Mouse (Mus musculus) forebrain, embryonic 11.5 days (tissue): Measurements from ENCODE around the gene Agap1. TPM values are rescaled to one million over a fixed set of nuclear protein-coding genes. Genes with fewer than 3 reads are reported as not detected.

Experiments
- ATAC-seq: fragments of 200-750 bp; cut with Nextera tagmentation; replicated peaks from 2 replicates; pipeline ENCODE4 v1.8.0; 2017; ENCODE audit warnings: moderate TSS enrichment; ENCODE audit not compliant: low FRiP score
- DNase-seq: peaks from one replicate; pipeline ENCODE4 v3.0.0-alpha.2; 2017; ENCODE audit warnings: low spot score
- H3K27ac ChIP-seq: fragments of 300-500 bp; sonication (generic); 2 replicates; pipeline ENCODE4 v1.5.1; 2014; ENCODE audit warnings: low read depth, low read length
- H3K27me3 ChIP-seq: fragments of 300-500 bp; sonication (generic); 2 replicates; pipeline ENCODE4 v1.6.1; 2014; ENCODE audit warnings: mild to moderate bottlenecking, low read length, mixed read lengths; ENCODE audit not compliant: control insufficient read depth, insufficient read depth
- H3K36me3 ChIP-seq: fragments of 300-500 bp; sonication (generic); 2 replicates; pipeline ENCODE4 v1.6.1; 2014; ENCODE audit warnings: mild to moderate bottlenecking, low read length, moderate library complexity, mixed read lengths; ENCODE audit not compliant: control insufficient read depth, insufficient read depth
- H3K4me1 ChIP-seq: fragments of 300-500 bp; sonication (generic); replicated peaks from 2 replicates; pipeline ENCODE4 v1.6.1; 2014; ENCODE audit warnings: low read length, mixed read lengths; ENCODE audit not compliant: control insufficient read depth, insufficient read depth
- H3K4me2 ChIP-seq: fragments of 300-500 bp; sonication (generic); 2 replicates; pipeline ENCODE4 v1.6.1; 2014; ENCODE audit warnings: low read depth, mild to moderate bottlenecking, low read length, moderate library complexity, mixed read lengths; ENCODE audit not compliant: severe bottlenecking
- H3K4me3 ChIP-seq: fragments of 300-500 bp; sonication (generic); 2 replicates; pipeline ENCODE4 v1.5.1; 2014; ENCODE audit warnings: low read depth, low read length
- H3K9ac ChIP-seq: fragments of 300-500 bp; sonication (generic); 2 replicates; pipeline ENCODE4 v1.6.1; 2014; ENCODE audit warnings: low read length
- H3K9me3 ChIP-seq: fragments of 300-500 bp; sonication (generic); 2 replicates; pipeline ENCODE4 v1.6.1; 2016; ENCODE audit warnings: low read length, mixed read lengths; ENCODE audit not compliant: control insufficient read depth
- WGBS: fragments of 180-500 bp; shearing (Covaris S2); extraction: QIAGEN DNeasy Blood & Tissue Kit; methylation state at CpG from one replicate; pipeline ENCODE4 v1.1.7; 2014; 5-methylcytosine and 5-hydroxymethylcytosine counted together
- polyA plus RNA-seq: library from polyadenylated mRNA; unstranded; fragments of >200 nt; fragmentation: Nextera tagmentation; extraction: Ambion mirVana; gene quantifications from 2 replicates; pipeline ENCODE4 v1.2.1, GENCODE M21; 2014

Gene Agap1
- polyA plus RNA-seq, 1 experiment from 2014 or later: 36.1 TPM

DNA sequence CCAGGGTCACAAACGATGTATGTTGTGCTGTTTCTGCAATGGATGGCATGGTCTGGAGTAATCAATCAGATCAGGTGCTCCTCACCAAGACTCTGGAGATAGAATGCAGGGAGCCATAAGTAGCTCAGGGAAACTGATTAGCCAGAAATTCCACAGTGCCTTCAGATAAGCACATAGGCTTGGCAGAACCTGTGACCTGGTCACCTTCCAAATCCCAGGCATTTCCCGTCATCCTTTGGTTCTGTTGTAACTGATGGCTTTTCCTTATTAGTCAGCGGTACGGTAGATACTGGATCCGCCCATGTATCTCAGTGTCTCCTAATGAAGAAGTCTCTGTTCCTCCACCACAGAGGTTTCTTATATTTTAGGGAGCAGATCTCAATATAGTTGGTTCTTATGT is 240.3 kb downstream of the Agap1 start:
- Histone ChIP-seq H3K9ac (no peak overlapping the region), H3K27ac (no peak overlapping the region), H3K9me3 (no peaks in the 10 kb centered on the region), H3K27me3 (peaks cover 6% of the 10 kb centered on the region), H3K4me3 (no peak overlapping the region), H3K36me3 (no peaks in the 10 kb centered on the region), H3K4me1 (no peaks in the 10 kb centered on the region), H3K4me2 (no peak overlapping the region)
- DNase-seq: no peak
- WGBS: 94% methylated on average over 5 of the region's 5 CpGs
- no peak for ATAC-seq

DNA sequence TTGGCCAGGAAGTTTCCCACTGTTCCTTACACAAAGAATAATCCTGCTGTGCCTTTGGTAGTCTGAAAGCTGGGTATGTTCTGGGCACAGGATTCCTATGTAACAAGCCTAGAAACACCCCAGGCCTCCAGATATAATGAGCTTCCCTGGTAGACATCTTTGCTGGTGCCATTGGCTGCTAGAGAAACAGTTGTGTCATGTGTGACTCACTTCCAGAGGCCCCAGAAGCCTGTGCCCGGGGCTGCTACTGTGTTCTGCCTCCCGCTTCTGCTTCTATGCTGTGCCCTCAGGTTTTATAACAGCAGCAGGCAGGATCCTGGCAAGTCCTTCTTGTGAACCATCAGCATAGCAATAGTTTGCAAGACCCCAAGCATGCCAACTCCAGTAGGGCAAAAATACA is 242.6 kb downstream of the Agap1 start:
- Histone ChIP-seq H3K4me2 (no peak overlapping the region), H3K27me3 (peaks cover 20% of the 10 kb centered on the region), H3K4me3 (no peak overlapping the region), H3K9me3 (no peaks in the 10 kb centered on the region), H3K36me3 (no peaks in the 10 kb centered on the region; the same call in 1 of the 2 replicates), H3K4me1 (no peaks in the 10 kb centered on the region; the same call in 1 of the 2 replicates), H3K9ac (no peak overlapping the region), H3K27ac (no peak overlapping the region)
- 88% methylated on average over 2 of the region's 2 CpGs for WGBS
- ATAC-seq (no peak), DNase-seq (no peak)

DNA sequence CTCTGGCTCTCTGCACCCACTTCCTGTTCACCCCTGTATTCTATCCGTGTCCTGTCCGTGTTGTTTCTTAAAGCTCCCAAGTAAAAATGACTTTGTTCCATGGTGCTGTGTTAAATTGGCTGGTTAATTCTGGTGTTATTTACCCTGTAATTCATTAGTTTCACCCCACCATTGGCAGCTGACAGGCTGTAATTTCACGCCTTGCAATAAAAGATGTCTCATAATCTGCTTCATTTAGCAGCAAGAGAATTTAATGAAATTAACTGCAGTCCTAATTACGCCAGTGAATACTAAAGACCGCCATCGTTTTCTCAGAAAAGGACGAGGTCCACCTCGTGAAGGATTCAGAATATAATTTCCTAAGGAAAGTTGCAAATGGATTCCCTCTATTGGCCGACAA is 245.6 kb downstream of the Agap1 start:
- Histone ChIP-seq H3K4me3 (no peak overlapping the region), H3K4me2 (no peak overlapping the region), H3K9ac (no peak overlapping the region), H3K27ac (no peak overlapping the region), H3K4me1 (peaks cover 12% of the 10 kb centered on the region), H3K36me3 (no peaks in the 10 kb centered on the region; the same call in 1 of the 2 replicates), H3K27me3 (peaks cover 28% of the 10 kb centered on the region), H3K9me3 (no peaks in the 10 kb centered on the region)
- DNase-seq (no peak), ATAC-seq (no peak)
- WGBS: 57% methylated on average over 9 of the region's 9 CpGs

DNA sequence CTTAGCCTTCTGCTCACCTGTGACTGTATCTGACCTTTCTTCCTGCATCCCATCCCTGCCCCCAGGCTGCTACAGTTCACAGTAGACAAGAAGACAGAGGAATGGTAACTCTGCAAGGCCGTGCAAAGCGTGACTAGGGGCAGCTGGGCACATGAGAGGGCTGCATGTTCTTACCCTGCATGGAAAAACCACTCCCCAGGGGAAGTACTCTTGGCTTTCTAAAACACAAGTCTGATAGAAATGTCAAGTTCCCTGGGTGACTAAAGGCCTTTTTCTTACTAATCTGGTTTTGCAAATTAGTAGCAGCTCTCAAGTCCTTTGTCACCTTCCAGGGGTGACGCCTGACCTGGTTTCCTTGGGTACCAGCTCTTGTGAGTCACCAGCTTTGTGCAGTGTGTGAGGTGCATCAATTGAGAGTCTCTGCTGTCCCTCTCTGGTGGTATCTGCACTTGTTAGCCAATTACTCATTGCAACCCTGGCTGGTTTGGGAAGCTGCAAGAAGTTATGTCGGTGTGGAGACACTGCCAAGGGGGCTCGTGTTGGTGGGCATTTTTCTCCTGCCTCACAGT is 246.6 kb downstream of the Agap1 start:
- Histone ChIP-seq H3K9ac (no peak overlapping the region), H3K36me3 (no peaks in the 10 kb centered on the region; the same call in 1 of the 2 replicates), H3K4me1 (peaks cover 12% of the 10 kb centered on the region), H3K9me3 (no peaks in the 10 kb centered on the region), H3K27me3 (peaks cover 39% of the 10 kb centered on the region), H3K4me2 (no peak overlapping the region), H3K4me3 (no peak overlapping the region), H3K27ac (no peak overlapping the region)
- DNase-seq (no peak), ATAC-seq (no peak)
- WGBS: 84% methylated on average over 5 of the region's 5 CpGs

DNA sequence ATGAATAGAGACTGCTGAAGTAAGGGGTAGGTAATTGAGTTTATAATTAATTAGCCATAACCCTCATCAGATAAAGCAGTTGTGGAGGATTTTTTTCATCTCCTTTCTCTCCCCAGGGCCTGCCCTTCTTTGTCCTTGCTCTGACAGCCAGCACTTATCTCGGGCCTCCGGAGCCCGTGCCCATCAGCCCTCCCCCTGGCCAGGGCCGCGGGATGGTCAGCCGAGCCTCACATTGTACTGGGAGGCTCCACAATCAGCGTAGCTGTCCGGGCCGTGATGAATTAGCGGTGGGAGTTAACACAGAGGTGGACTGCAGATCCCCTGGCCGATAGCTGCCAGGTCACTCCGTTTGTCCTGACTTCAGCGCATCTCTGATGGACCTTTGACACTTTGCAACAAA is 248.7 kb downstream of the Agap1 start:
- no peak for DNase-seq
- peaks cover 38% of the 10 kb centered on the region for H3K27me3 ChIP-seq
- WGBS: 10% methylated on average over 13 of the region's 13 CpGs
- no peaks in the 10 kb centered on the region; the same call in 1 of the 2 replicates for H3K36me3 ChIP-seq
- no peak for ATAC-seq
- no peak overlapping the region for H3K27ac ChIP-seq
- no peak overlapping the region for H3K4me3 ChIP-seq
- no peaks in the 10 kb centered on the region for H3K9me3 ChIP-seq
- H3K4me2 ChIP-seq: no peak overlapping the region
- no peak overlapping the region for H3K9ac ChIP-seq
- peaks cover 12% of the 10 kb centered on the region for H3K4me1 ChIP-seq

DNA sequence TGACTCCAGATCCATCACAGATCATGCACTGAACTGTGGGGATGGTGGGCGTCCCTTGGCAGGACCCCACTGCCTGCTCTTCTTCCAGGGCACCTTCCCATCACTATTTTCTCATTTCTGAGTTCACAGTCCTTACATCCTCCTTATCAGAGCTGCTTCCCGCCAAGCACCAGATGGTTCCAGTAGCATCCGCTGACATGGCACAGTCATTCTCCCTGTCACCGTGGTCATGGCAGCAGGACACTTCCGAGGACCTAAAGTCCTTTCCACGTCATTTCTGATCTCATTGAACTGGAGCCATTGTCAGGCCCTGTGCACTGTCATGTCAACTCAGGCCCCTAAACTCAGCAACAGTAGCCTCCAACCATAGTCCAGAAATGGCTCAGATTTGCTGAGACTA is 251.1 kb downstream of the Agap1 start:
- H3K36me3 ChIP-seq: no peaks in the 10 kb centered on the region; the same call in 1 of the 2 replicates
- peaks cover 12% of the 10 kb centered on the region for H3K4me1 ChIP-seq
- H3K9ac ChIP-seq: no peak overlapping the region
- no peaks in the 10 kb centered on the region for H3K9me3 ChIP-seq
- DNase-seq (no peak), ATAC-seq (no peak)
- WGBS: 92% methylated on average over 6 of the region's 6 CpGs
- no peak overlapping the region for H3K27ac ChIP-seq
- no peak overlapping the region for H3K4me3 ChIP-seq
- H3K27me3 ChIP-seq: peaks cover 37% of the 10 kb centered on the region
- no peak overlapping the region for H3K4me2 ChIP-seq

DNA sequence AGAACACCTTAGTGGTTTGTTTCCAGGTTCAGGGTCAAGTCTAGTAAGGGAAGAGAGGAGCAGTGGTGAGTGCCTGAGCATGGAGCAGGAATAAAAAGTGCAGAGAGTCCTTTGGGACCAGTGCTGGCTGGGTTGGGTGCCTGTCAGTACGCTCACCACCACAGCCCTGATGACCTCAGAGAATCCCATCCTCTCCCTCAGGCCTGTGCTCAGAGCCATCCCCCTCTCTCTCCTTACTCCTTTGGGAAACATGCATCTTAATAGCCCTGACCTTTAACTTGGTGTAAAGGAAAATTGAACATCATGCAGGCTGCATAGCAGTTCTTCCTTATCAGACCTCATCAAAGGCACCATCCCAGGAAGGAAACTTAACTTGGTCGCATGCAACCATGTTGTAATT is 252.3 kb downstream of the Agap1 start:
- H3K36me3 ChIP-seq: no peaks in the 10 kb centered on the region
- H3K9ac ChIP-seq: no peak overlapping the region
- ATAC-seq (no peak), DNase-seq (no peak)
- H3K4me2 ChIP-seq: no peak overlapping the region
- WGBS: 90% methylated on average over 2 of the region's 2 CpGs
- H3K4me3 ChIP-seq: no peak overlapping the region
- no peaks in the 10 kb centered on the region for H3K9me3 ChIP-seq
- peaks cover 27% of the 10 kb centered on the region for H3K27me3 ChIP-seq
- peaks cover 12% of the 10 kb centered on the region for H3K4me1 ChIP-seq
- H3K27ac ChIP-seq: no peak overlapping the region

DNA sequence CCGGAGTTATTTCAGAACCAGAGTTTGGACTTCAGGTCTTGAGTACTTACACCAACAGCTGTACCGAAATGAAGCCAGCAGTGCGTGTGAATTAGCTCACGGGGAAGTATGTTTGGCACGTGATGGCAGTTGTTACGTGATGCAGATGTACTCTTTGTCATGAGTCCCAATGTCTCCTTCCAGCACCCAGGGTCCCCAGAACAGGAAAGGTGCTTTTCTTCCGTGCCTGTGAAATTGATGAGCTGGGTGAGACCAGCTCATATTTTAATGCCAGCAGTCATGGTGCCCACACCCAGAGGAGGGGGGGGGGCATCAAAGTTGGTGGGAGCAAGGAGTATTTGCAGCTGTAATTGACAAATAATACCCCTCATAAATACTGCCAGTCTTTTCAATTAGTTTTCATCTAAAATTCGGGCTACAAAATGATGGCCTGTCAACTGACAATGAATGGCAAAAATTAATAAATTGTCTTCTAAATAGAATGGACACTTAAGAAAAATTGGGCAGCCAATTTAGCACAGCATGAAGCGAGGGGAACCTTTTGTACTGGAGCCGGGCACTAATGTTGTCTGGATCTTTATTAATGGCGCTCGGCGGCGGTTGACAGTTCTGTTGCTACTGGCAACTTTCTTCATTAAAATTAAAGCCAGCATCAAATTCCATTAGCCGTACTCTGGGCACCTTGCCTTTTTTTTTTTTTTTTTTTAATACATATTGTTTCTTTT is 253.3 kb downstream of the Agap1 start:
- ATAC-seq (no peak), DNase-seq (no peak)
- 65% methylated on average over 15 of the region's 15 CpGs for WGBS
- H3K4me2 ChIP-seq: no peak overlapping the region
- no peak overlapping the region for H3K9ac ChIP-seq
- peaks cover 6% of the 10 kb centered on the region for H3K4me1 ChIP-seq
- H3K27me3 ChIP-seq: peaks cover 23% of the 10 kb centered on the region
- no peak overlapping the region for H3K27ac ChIP-seq
- H3K4me3 ChIP-seq: no peak overlapping the region
- H3K36me3 ChIP-seq: no peaks in the 10 kb centered on the region
- no peaks in the 10 kb centered on the region for H3K9me3 ChIP-seq

DNA sequence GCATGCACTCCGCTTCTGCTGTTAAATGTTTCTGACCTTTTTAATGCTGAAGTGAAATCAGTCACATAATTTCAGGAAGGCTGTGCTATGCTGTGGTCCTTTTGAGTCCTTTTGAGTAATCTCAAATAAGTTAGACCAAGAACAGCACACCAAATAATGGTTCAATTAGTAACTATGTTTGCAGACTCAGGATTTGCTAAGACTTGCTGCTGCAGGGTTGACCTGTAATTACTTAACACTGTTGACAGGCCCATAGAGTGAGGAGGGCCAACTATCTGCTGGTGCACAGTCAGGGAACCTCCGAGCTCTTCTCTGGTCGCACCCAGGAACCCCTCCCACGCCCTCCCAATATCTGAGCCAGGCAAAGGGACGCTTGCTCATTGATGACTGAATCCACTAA is 255.2 kb downstream of the Agap1 start:
- no peaks in the 10 kb centered on the region for H3K9me3 ChIP-seq
- no peak overlapping the region for H3K9ac ChIP-seq
- H3K4me3 ChIP-seq: no peak overlapping the region
- H3K4me2 ChIP-seq: no peak overlapping the region
- peaks cover 17% of the 10 kb centered on the region for H3K27me3 ChIP-seq
- peaks cover 8% of the 10 kb centered on the region; the same call in 1 of the 2 replicates for H3K4me1 ChIP-seq
- 86% methylated on average over 5 of the region's 5 CpGs for WGBS
- ATAC-seq: no peak
- H3K36me3 ChIP-seq: no peaks in the 10 kb centered on the region
- DNase-seq: no peak
- no peak overlapping the region for H3K27ac ChIP-seq
